Mouse (Mus musculus) CH12.LX (cell line): ENCODE results near the gene Tbck. TPM values are rescaled to one million over a fixed set of nuclear protein-coding genes. Genes with fewer than 3 reads are reported as not detected.

Experiments used
- DNase-seq: peaks from one replicate; pipeline ENCODE4 v3.0.0-alpha.2; 2013; ENCODE audit errors: extremely low read depth
- H3K27ac ChIP-seq: 2 replicates; pipeline ENCODE4 v1.5.1; 2012; ENCODE audit warnings: low read depth, mild to moderate bottlenecking, control low read depth, moderate library complexity; ENCODE audit not compliant: insufficient read depth
- H3K27me3 ChIP-seq: replicated peaks from 2 replicates; pipeline ENCODE3; 2012; ENCODE audit warnings: inconsistent platforms
- H3K36me3 ChIP-seq, 2 experiments: replicated peaks in 1 of 2; 2 replicates each; pipeline versions ENCODE3 to v1.6.1; 2012; ENCODE audit warnings: inconsistent platforms in 1 of 2, low read length in 1 of 2, mild to moderate bottlenecking in 1 of 2, mixed read lengths in 1 of 2, moderate library complexity in 1 of 2; ENCODE audit not compliant: control insufficient read depth in 1 of 2, insufficient read depth in 1 of 2
- H3K4me1 ChIP-seq, 2 experiments: 2 replicates each; pipeline ENCODE4 v1.6.1; 2012; ENCODE audit warnings: inconsistent platforms in 1 of 2, moderate library complexity in 1 of 2; ENCODE audit not compliant: insufficient read depth in 2 of 2, control insufficient read depth in 1 of 2
- H3K4me2 ChIP-seq: 2 replicates; pipeline ENCODE4 v1.6.1; 2012; ENCODE audit warnings: low read depth, mild to moderate bottlenecking, control low read depth; ENCODE audit not compliant: poor library complexity, insufficient read depth, severe bottlenecking
- H3K4me3 ChIP-seq, 3 experiments: fragments of 150-350 bp in 1 of 3; sonication (generic) in 1 of 3; replicated peaks in 1 of 3; 2 replicates each; pipeline versions ENCODE3 to v1.5.1; 2011 to 2012; ENCODE audit warnings: low read depth in 2 of 3, low read length in 2 of 3, mild to moderate bottlenecking in 2 of 3, moderate library complexity in 2 of 3, control low read depth in 1 of 3, improper control_type of control experiment in 1 of 3, inconsistent platforms in 1 of 3, mixed read lengths in 1 of 3; ENCODE audit not compliant: poor library complexity in 1 of 3
- H3K79me2 ChIP-seq: replicated peaks from 2 replicates; pipeline ENCODE4 v1.6.1; 2012; ENCODE audit warnings: mild to moderate bottlenecking, moderate library complexity; ENCODE audit not compliant: control insufficient read depth, poor library complexity, insufficient read depth, severe bottlenecking; ENCODE audit errors: extremely low read depth
- H3K9ac ChIP-seq: 2 replicates; pipeline ENCODE4 v1.6.1; 2012; ENCODE audit warnings: low read depth, mild to moderate bottlenecking, control low read depth, moderate library complexity; ENCODE audit not compliant: insufficient read depth
- H3K9me3 ChIP-seq: replicated peaks from 2 replicates; pipeline ENCODE3; 2012; ENCODE audit warnings: low read length, inconsistent platforms, mixed read lengths
- CHD2 ChIP-seq: IDR thresholded peaks from 2 replicates; pipeline ENCODE4 v1.6.1; 2011; ENCODE audit warnings: low read length, improper control_type of control experiment
- EP300 ChIP-seq: IDR thresholded peaks from 2 replicates; pipeline ENCODE4 v1.6.1; 2011; ENCODE audit warnings: low read length, improper control_type of control experiment
- JUND ChIP-seq: conservative IDR thresholded peaks from 2 replicates; pipeline ENCODE4 v1.6.1; 2011; ENCODE audit warnings: low read depth, low read length, improper control_type of control experiment
- MAFK ChIP-seq: IDR thresholded peaks from 2 replicates; pipeline ENCODE4 v1.6.1; 2011; ENCODE audit warnings: low read length, improper control_type of control experiment; ENCODE audit not compliant: insufficient replicate concordance
- MAX ChIP-seq: IDR thresholded peaks from 2 replicates; pipeline ENCODE4 v1.6.1; 2011; ENCODE audit warnings: low read length, improper control_type of control experiment
- MAZ ChIP-seq: IDR thresholded peaks from 2 replicates; pipeline ENCODE4 v1.6.1; 2012; ENCODE audit warnings: low read depth, mild to moderate bottlenecking, inconsistent platforms, low read length, improper control_type of control experiment, moderate library complexity
- MXI1 ChIP-seq: IDR thresholded peaks from 2 replicates; pipeline ENCODE4 v1.6.1; 2011; ENCODE audit warnings: mild to moderate bottlenecking, low read depth, low read length, improper control_type of control experiment
- NELFE ChIP-seq: IDR thresholded peaks from 2 replicates; pipeline ENCODE4 v1.6.1; 2011; ENCODE audit warnings: low read depth, low read length, improper control_type of control experiment
- NRF1 ChIP-seq: IDR thresholded peaks from 2 replicates; pipeline ENCODE4 v1.6.1; 2014; ENCODE audit warnings: low read depth, mild to moderate bottlenecking, inconsistent platforms, low read length, improper control_type of control experiment, moderate library complexity
- POLR2AphosphoS2 ChIP-seq: IDR thresholded peaks from 2 replicates; pipeline ENCODE4 v1.6.1; 2011; ENCODE audit warnings: low read depth, low read length, improper control_type of control experiment
- RAD21 ChIP-seq: IDR thresholded peaks from 2 replicates; pipeline ENCODE4 v1.6.1; 2011; ENCODE audit warnings: low read depth, mild to moderate bottlenecking, low read length, improper control_type of control experiment, moderate library complexity
- TBP ChIP-seq: conservative IDR thresholded peaks from 2 replicates; pipeline ENCODE4 v1.6.1; 2011; ENCODE audit warnings: low read depth, low read length, improper control_type of control experiment
- TCF12 ChIP-seq: IDR thresholded peaks from 2 replicates; pipeline ENCODE4 v1.6.1; 2014; ENCODE audit warnings: low read depth, mild to moderate bottlenecking, inconsistent platforms, low read length, improper control_type of control experiment
- USF1 ChIP-seq: IDR thresholded peaks from 2 replicates; pipeline ENCODE4 v1.6.1; 2014; ENCODE audit warnings: low read depth, mild to moderate bottlenecking, inconsistent platforms, low read length, improper control_type of control experiment
- ZNF384 ChIP-seq: IDR thresholded peaks from 2 replicates; pipeline ENCODE4 v1.6.1; 2012; ENCODE audit warnings: low read depth, low read length, improper control_type of control experiment, inconsistent platforms
- dilution Hi-C: fragments of 300-500 bp; cut with MboI; formaldehyde crosslinking; loops from 2 replicates; pipeline ENCODE4 v1.14.3; 2020; ENCODE audit warnings: low sequenced_read_pairs; ENCODE audit not compliant: extremely low pct_unique_long_range_greater_than_20kb, extremely low pct_ligation_motif_present
- in situ Hi-C: fragments of 300-500 bp; cut with MboI; formaldehyde crosslinking; loops from 3 replicates; pipeline ENCODE4 v1.14.3; 2019; ENCODE audit warnings: low sequenced_read_pairs, low pct_ligation_motif_present, low pct_unique_long_range_greater_than_20kb, mixed read lengths
- polyA plus RNA-seq: library from polyadenylated mRNA; unstranded; fragments of >175 nt; gene quantifications from 2 replicates; pipeline ENCODE4 v1.2.1, GENCODE M21; 2012; ENCODE audit warnings: low read depth; ENCODE audit not compliant: insufficient read length
- total RNA-seq, 2 experiments: library from RNA; depleted of rRNA; stranded (reverse); fragments of 300-350 nt in 1 of 2; fragments of >200 nt in 1 of 2; gene quantifications; 2 replicates each; pipeline ENCODE4 v1.2.3; 2012 to 2014

Tbck gene
- total and polyA plus RNA-seq, 3 experiments: 9.2 to 18.7 (median 14.5) TPM

DNA sequence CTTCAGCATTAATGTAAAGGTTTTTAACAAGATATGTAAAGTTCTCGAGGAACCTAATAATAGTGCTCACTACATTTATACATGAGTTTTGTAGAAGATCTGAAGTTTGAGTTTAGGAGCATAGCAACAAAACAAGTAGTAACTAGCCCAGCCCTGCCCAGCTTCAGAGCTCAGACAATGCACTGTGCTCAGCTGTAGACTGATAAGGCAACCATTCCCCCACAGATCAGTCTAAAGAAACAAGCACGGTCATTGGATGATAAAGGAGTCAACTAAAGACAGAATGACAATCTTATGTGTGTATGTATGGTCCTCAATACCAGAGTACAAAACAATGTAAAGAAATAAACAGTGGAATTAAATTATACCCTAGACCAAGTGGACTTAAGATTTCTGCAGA lies 135.5 kb downstream of the Tbck start:
- no peak for DNase-seq
- H3K9me3 ChIP-seq: no peaks in the 10 kb centered on the region
- no peak overlapping the region for H3K4me2 ChIP-seq
- in situ Hi-C loops (no loop called here), dilution Hi-C loops (no loop called here)
- TF ChIP-seq JUND (no peak), NELFE (no peak), EP300 (no peak), NRF1 (no peak), TCF12 (no peak)
- H3K36me3 ChIP-seq: peaks cover 0 to 9% of the 10 kb centered on the region in 2 experiments
- H3K9ac ChIP-seq: no peak overlapping the region
- H3K4me1 ChIP-seq: peaks cover 7 to 23% of the 10 kb centered on the region in 2 experiments; a peak in 3 of 4 replicates
- H3K79me2 ChIP-seq: no peaks in the 10 kb centered on the region
- no peak overlapping the region for H3K27ac ChIP-seq
- H3K4me3 ChIP-seq: no peak overlapping the region
- no peaks in the 10 kb centered on the region for H3K27me3 ChIP-seq

DNA sequence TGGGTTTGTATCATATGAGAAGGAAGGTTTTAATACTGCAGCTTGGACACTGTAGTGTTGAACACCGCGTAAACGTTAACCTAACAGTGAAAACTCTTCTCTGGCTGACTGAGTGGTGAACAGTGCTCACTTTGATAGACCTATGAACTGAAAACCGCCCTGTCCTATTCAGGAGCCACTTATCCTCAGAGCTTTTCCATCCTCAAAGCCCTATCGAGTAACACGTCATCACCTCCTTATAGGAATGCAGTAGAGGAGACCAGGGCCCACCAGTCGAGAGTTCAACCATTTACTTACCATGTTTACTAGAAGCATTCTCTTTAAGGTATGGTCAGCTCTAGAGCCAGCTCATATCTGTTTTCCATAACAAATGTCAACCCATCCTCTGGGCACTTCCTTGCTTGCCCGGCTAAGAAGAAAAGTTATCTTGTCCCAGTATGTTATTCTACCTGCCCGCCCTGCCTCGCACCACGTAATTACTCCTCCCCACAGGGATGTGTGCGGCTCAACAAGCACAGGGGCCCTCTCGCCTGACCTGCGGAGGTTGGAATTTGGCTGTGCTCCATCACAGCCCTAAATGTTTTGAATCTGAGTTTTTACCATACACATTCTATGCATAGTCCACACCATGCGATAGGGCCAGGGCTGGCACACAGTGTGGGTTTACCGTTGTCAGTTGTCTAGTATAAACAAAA lies 147.4 kb downstream of the Tbck start:
- H3K27me3 ChIP-seq: no peaks in the 10 kb centered on the region
- H3K4me3 ChIP-seq: no peak overlapping the region
- no peak for DNase-seq
- in situ Hi-C loops (no loop called here), dilution Hi-C loops (no loop called here)
- H3K9ac ChIP-seq: no peak overlapping the region
- no peaks in the 10 kb centered on the region for H3K9me3 ChIP-seq
- H3K4me1 ChIP-seq: peaks cover 0 to 18% of the 10 kb centered on the region in 2 experiments; a peak in 2 of 4 replicates
- H3K79me2 ChIP-seq: no peaks in the 10 kb centered on the region
- TF ChIP-seq EP300: no peak
- no peak for TF ChIP-seq USF1
- TF ChIP-seq CHD2: no peak
- TF ChIP-seq MAFK: no peak
- TF ChIP-seq ZNF384: no peak
- no peak for TF ChIP-seq RAD21
- TF ChIP-seq MAZ: no peak
- no peak for TF ChIP-seq MAX
- TF ChIP-seq MXI1: no peak
- TF ChIP-seq NRF1: no peak
- no peak for TF ChIP-seq POLR2AphosphoS2
- TF ChIP-seq TBP: no peak
- H3K4me2 ChIP-seq: no peak overlapping the region
- peaks cover 5 to 40% of the 10 kb centered on the region in 2 experiments for H3K36me3 ChIP-seq
- H3K27ac ChIP-seq: no peak overlapping the region
